Mouse (Mus musculus) activated CD4-positive, CD25-positive, alpha-beta regulatory T cell, adult 9 weeks (primary cell): Measurements from ENCODE around the gene Abca3. TPM values are rescaled to one million over a fixed set of nuclear protein-coding genes. Genes with fewer than 3 reads are reported as not detected.

Source experiments
- polyA plus RNA-seq: library from polyadenylated mRNA; unstranded; fragments of 100-300 nt; shearing (Covaris generic); gene quantifications from one replicate; pipeline ENCODE4 v1.2.1, GENCODE M21; 2017

Abca3 gene
- 41.4 TPM for polyA plus RNA-seq

GRCm38 (mm10) chr17:24351760-24352357 is at the start of gene Abca3:
Gene Abca3, plus strand, starts transcription at chr17:24351950.

GRCm38 (mm10) chr17:24350926-24351759 is 607 bp upstream of the Abca3 start, which contains the start of gene Abca17:
Gene Abca17, minus strand, starts transcription at chr17:24351068.

DNA sequence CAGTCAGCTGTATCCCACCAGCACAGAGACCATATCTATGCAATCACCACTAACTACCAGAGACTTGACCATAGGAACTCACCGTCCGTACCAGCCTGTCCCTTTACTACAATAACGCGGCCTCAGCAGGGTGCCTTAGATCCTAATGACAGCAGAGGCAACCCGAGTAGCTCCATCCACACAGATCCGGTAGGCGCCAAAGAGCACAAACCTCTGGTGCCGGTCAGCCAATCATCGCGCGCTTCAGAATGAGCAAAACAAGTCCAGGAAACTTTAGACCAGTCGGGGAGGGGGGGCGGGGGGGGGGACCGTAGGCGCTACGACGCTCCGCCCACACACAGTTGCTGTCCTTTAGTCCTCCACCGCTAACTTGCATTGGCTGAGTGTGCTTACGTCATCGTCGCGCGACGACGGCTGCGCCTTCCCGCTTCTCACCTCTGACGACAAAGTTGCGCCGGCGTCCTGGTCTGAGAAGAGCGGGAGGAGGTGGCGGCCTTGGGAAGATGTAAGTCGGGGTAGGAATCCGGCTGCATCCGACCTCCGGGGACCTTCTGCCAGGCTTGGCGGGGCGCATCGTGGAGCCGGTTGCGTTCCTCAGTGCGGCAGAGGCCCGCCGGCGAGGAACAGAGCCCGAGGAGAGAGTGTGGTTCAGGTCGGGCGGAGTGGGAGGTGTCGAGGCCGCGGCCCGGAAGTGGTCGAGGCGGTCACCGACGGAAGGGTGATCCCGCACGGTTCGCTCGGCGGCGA is 62.7 kb downstream of the Abca3 start, which contains the start of gene Rnps1:
TSS of gene Rnps1 (plus strand) at position 336 of the 747 bp plus-strand sequence.

DNA sequence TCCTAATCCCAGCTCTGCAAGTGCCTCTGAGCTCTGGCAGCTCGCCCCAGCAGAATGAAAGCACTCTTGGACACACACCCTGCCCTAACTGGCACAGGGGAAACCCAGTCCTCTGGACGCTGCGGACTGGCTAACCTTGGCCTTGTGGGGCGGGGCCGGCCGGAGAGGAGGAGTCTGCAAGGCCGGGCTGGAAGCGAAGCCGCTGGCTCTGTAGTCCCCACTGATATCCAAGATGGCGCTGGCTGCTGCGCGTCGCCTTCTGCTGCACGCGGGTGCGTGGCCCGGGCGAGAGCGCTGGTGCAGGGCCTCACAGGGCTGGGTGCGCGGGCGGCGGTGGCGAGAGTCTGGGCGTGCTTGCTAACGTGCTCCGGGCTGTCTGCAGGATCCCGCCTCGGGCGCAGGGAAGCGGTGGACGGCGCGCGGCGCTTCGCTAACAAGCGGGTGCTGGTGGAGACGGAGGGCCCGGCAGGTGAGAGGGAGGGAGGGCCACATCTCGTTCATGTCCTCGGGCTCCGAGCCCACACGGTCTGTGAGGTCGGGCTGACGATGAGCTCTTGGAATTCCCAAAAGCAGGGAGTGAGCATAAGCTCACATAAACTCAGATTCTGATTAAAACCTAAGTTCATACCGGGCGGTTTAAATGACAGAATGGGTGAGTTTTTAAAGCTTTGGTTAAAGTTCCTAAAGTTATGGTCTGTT is 74.9 kb downstream of the Abca3 start, which contains the start of gene Eci1:
TSS of gene Eci1 (plus strand) at position 171 of the 699 bp plus-strand sequence.

DNA sequence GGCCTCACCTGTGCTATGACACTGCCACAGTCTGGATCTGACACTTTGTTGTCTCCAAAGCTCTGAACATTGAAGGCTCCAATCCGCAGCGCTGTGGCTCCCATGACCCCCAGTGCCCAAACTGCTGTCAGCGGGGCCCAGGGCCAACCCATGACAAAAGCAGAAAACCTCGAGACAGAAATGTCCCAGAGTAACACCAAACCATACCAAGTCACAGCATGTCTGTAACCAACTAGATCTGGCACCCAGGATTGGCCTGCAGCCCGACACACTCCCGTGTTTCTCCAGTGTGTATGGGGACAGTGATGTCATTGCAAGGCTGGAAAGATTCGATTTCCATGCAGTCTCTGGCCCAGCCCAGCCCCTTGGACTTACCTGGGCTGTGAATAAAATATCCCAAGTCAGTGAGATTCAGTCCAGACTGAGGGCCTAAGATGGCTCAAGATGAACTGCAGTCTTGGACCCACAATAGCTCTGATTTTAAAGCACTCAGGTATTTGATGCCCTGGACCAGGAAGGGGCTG is 90.9 kb downstream of the Abca3 start, which contains the start of gene Dnase1l2:
TSS of gene Dnase1l2 (minus strand) at position 474 of the 524 bp plus-strand sequence.

Other genes with a start within 250 kb of the Abca3 start
- gene Pdpk1, start 201.0 kb upstream of the Abca3 start, polyA plus RNA-seq = 59.4 TPM
- 43.3 TPM for gene Amdhd2, start 188.2 kb upstream of the Abca3 start, polyA plus RNA-seq
- gene Atp6v0c, start 182.2 kb upstream of the Abca3 start, polyA plus RNA-seq = 362 TPM
- 1.1 TPM for gene Tbc1d24, start 146.4 kb upstream of the Abca3 start, polyA plus RNA-seq
- not detected for gene Ntn3, start 142.4 kb upstream of the Abca3 start, polyA plus RNA-seq
- gene Tedc2, start 131.1 kb upstream of the Abca3 start, polyA plus RNA-seq = 5.1 TPM
- 7.1 TPM for gene Ccnf, start 100.5 kb upstream of the Abca3 start, polyA plus RNA-seq
- gene Abca17, start 882 bp upstream of the Abca3 start, polyA plus RNA-seq = 0.39 TPM
- 194 TPM for gene Rnps1, start 62.6 kb downstream of the Abca3 start, polyA plus RNA-seq
- 90.8 TPM for gene Eci1, start 74.7 kb downstream of the Abca3 start, polyA plus RNA-seq
- gene Dnase1l2, start 91.2 kb downstream of the Abca3 start, polyA plus RNA-seq = 5.3 TPM
- gene E4f1, start 118.4 kb downstream of the Abca3 start, polyA plus RNA-seq = 70.7 TPM
- gene Pgp, start 118.4 kb downstream of the Abca3 start, polyA plus RNA-seq = 3.8 TPM
- gene Bricd5, start 121.9 kb downstream of the Abca3 start, polyA plus RNA-seq = not detected
- gene Mlst8, start 127.1 kb downstream of the Abca3 start, polyA plus RNA-seq = 28.4 TPM
- 0.11 TPM for gene Caskin1, start 136.7 kb downstream of the Abca3 start, polyA plus RNA-seq
- gene Traf7, start 176.0 kb downstream of the Abca3 start, polyA plus RNA-seq = 97.6 TPM
- 6.5 TPM for gene Rab26, start 182.3 kb downstream of the Abca3 start, polyA plus RNA-seq
- 17.8 TPM for gene Pkd1, start 197.9 kb downstream of the Abca3 start, polyA plus RNA-seq